Mouse (Mus musculus) retina, postnatal 1 day (tissue): ENCODE results near the gene Slc16a6.

Experiments
- DNase-seq: peaks from one replicate; pipeline ENCODE4 v3.0.0-alpha.2; 2012

Slc16a6 gene

GRCm38 (mm10) chr11:109443468-109444263, 29.7 kb downstream of the Slc16a6 start:
- no peak for DNase-seq

- DNase-seq = peak; percentile 5
Measured at GRCm38 (mm10) chr11:109442166-109442730, 31.1 kb downstream of the Slc16a6 start.

GRCm38 (mm10) chr11:109441119-109441518, 32.3 kb downstream of the Slc16a6 start:
- peak; percentile 65 for DNase-seq

GRCm38 (mm10) chr11:109440641-109441040, 32.8 kb downstream of the Slc16a6 start:
- DNase-seq = no peak

GRCm38 (mm10) chr11:109439829-109440340, 33.5 kb downstream of the Slc16a6 start:
- DNase-seq = peak; percentile 78

GRCm38 (mm10) chr11:109439209-109439608, 34.2 kb downstream of the Slc16a6 start:
- peak; percentile 41 for DNase-seq

- DNase-seq = no peak
Measured at GRCm38 (mm10) chr11:109436889-109437288, 36.5 kb downstream of the Slc16a6 start.

- no peak for DNase-seq
Measured at GRCm38 (mm10) chr11:109434233-109434798, 39.1 kb downstream of the Slc16a6 start.

- DNase-seq = no peak
Measured at GRCm38 (mm10) chr11:109427353-109427752, 46.0 kb downstream of the Slc16a6 start.

GRCm38 (mm10) chr11:109426272-109426586, 47.2 kb downstream of the Slc16a6 start:
- DNase-seq = no peak

GRCm38 (mm10) chr11:109425392-109426271, 47.8 kb downstream of the Slc16a6 start, which contains the start of gene Amz2:
TSS of gene Amz2 (plus strand) at chr11:109425946.
- peak; percentile 99 for DNase-seq

- no peak for DNase-seq
Measured at GRCm38 (mm10) chr11:109423294-109423693, 50.1 kb downstream of the Slc16a6 start.

- no peak for DNase-seq
Measured at GRCm38 (mm10) chr11:109422263-109422662, 51.1 kb downstream of the Slc16a6 start.

- DNase-seq = no peak
Measured at GRCm38 (mm10) chr11:109421205-109421604, 52.2 kb downstream of the Slc16a6 start.

- DNase-seq = peak; percentile 16
Measured at GRCm38 (mm10) chr11:109420567-109420962, 52.8 kb downstream of the Slc16a6 start.

GRCm38 (mm10) chr11:109419961-109420566, 53.3 kb downstream of the Slc16a6 start:
- peak; percentile 42 for DNase-seq

- no peak for DNase-seq
Measured at GRCm38 (mm10) chr11:109419461-109419860, 53.9 kb downstream of the Slc16a6 start.

- no peak for DNase-seq
Measured at GRCm38 (mm10) chr11:109417472-109418040, 55.8 kb downstream of the Slc16a6 start.

GRCm38 (mm10) chr11:109416709-109417420, 56.5 kb downstream of the Slc16a6 start:
- no peak for DNase-seq

GRCm38 (mm10) chr11:109414802-109415201, 58.6 kb downstream of the Slc16a6 start:
- no peak for DNase-seq

- DNase-seq = no peak
Measured at GRCm38 (mm10) chr11:109413617-109414016, 59.8 kb downstream of the Slc16a6 start, which contains the start of gene 9930022D16Rik. TSS of gene 9930022D16Rik (plus strand) at chr11:109413917.
